Mouse (Mus musculus) v-Abl transformed pro-B cells (cell line): ENCODE data around the gene Kat6b.
"Not testable (repeated sequence)": the region's sequence is repeated elsewhere in the genome, so short reads cannot be mapped to it uniquely, and the experiment has no call there.

Source experiments
- in situ Hi-C, 2 experiments: fragments of 400-800 bp; cut with MboI; formaldehyde crosslinking; loops; one replicate each; pipeline ENCODE4 v1.15.1; 2025; ENCODE audit not compliant: unreplicated experiment in 2 of 2

Gene Kat6b

DNA sequence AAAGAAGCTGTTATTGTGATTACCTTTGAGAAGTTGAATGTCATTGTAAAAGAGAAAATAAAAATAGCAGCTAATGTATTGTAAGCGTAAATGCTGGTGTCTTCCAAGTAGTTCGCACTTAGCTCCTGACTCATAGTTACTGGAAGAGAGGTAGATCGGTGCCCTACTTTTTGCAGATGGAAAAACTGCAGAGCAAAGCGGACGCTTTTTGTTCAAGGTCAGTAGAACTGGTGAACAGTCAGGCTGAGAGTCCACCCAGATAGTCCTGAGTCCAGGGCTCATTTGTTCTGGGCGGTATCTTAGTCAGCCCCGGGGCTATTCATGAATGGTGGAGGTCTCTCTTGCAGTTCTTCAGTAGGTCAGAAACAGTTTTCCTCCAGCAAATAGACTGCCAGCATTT, 39.3 kb downstream of the Kat6b start:
- in situ Hi-C loops: no loop called here

DNA sequence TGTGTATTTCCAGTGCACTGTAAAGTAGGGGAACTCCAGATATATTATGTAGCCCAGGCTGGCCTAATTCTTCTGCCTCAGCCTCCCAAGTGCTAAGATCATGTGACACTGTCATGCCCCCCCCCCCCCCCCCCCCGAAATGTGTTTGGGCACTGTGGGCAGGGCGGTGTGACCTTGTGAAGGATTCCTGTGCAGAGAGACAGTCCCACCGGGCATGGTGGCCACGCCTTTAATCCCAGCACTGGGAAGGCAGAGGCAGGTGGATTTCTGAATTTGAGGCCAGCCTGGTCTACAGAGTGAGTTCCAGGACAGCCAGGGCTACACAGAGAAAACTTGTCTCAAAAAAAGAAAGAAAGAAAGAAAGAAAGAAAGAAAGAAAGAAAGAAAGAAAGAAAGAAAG, 40.3 kb downstream of the Kat6b start:
- in situ Hi-C loops: not testable (repeated sequence)

DNA sequence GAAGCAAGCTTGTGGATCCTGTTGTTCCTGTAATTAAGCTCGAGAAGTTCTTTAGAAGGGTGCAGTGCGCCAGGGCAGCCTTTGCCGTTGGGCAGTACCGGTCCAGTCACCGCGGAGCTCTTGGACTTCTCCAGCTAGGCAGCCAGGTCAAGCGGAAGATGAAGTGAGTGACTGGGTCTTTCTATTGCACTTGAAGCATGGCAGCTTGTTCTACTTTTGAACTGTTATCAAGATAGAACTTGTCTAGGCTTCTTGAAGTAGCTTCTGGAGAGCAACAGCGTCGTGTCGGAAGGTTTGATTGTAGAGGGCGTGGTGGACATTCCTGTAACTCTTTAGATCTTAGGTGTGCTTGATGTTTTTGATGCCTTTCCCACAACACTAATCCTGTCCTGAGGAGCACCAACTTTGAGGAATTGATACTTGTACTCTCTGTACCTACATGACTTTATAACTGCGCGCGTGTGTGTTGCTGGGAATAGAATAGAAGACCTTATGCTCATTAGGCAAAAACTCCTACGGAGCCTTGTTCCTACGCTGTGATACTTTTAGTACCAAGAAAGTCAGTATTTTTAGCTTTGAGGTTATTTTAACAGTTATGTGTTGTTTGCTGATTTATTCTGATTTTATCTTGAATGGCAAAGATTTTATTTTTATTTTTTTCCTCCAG, 41.2 kb downstream of the Kat6b start:
- in situ Hi-C loops: no loop called here

- in situ Hi-C loops: no loop called here
These were observed 42.0 kb downstream of the Kat6b start for GRCm38 (mm10) chr14:21523234-21523633.

DNA sequence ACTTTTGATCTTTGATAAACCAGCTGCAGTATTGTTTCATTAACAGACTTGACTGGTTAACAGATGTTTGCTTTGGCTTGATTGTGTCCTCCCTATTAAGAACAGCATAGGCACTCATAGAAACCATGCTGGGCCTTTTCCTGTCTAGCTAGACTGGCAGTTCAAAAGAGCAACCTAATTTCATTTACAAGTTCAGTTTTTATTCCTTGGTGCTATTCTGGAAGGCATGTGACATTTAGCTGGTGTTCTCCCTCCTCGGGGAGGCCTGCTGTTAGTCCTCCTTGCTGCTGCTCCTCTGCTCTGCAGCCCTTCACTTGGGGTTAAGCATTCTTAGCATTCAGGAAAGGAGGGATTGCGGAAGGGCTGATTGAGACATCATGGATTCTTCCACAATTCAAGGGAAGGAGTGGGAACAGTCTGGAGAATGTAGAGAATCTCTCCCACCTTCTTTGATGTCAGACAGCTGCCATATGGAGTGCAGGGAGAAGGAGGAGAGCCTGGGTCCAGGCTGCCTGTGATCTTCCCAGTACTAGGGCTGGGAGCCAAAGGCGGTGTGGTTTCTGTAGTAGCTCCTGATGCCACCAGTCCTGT, 42.7 kb downstream of the Kat6b start:
- in situ Hi-C loops: no loop called here

- in situ Hi-C loops: no loop called here
These were observed 44.4 kb downstream of the Kat6b start for GRCm38 (mm10) chr14:21525674-21526073.

DNA sequence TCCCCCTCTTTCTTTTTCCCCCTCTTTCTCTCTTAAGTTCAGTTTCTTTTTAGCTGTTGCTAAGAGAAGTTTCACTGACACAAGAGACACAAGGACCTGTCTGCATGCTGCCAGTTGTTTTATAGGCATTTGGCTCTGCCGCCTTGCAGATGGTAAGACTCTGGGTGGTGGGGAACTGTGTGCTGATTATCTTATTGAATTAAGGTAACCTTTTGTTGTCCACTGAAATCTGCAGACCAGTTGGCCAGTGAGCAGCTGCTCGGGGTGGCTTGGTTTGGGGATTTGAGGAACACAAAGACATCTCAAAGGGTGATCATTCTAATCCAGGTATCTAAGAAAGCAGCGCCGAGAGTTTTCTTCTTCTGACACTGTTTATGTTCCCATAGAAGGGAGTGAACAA, 52.3 kb downstream of the Kat6b start:
- in situ Hi-C loops: no loop called here

GRCm38 (mm10) chr14:21534066-21534465, 52.8 kb downstream of the Kat6b start:
- in situ Hi-C loops: no loop called here

DNA sequence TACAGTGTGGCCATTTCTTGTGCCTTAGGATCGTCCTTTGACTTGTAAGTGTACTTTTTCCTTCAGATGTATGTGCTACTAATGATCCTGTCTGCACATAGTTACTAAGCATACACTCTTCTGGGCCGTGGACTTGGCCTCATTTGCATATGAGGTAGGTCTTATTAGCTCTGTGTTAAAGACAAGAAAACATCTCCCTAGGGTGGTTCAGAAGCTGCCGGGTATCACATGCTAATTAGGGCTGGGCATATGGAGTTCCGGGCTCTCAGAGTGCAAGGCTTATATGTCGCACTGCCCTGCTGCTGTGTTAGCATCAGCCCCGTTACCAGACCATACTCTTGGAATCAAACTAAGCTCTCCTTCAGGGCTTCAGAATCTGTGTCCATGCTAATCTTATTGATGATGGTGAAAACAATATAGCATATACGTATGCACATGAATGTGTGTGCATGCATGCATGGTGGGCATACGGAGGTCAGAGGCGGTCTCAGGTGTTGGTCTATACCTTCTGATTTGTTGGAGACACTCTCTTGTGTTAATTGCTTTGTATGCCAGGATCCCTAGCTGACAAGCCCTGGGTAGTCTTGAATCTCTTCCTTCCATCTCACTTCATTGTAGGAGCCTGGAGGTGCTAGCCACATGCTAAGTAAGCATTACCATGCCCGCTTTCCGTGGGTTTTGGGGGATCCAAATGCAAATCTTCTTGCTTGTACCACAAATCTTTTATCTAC, 53.5 kb downstream of the Kat6b start:
- in situ Hi-C loops: no loop called here

DNA sequence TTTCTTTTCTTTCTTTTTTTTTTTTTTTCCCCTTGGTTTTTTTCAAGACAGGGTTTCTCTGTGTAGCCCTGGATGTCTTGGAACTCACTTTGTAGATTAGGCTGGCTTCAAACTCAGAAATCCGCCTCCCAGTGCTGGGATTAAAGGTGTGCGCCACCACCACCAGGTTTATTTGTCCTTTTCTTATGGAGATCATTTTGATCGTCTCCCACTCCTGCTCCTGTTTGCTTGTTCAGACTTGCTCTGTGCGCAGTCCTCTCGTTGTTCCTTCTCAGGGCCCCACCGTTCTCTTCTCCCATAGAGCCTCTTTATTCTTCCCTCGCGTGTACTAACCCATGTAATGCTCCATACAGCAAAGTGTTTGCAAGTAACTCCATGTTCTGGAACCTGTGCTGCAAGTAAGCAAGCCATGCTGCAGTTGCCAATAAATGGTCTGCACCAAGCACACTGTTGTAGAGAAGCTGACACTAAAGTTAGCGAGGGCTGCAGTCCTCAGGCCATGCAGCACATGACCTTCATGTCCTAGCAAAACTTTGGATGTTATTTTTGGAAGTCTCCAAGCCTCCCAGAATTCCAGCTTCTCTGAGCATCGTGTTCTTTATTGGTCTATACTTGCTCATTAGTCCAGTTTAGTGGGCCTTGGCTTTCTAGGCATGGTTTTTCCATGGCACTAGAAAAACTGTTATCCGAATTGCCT, 55.4 kb downstream of the Kat6b start:
- in situ Hi-C loops: no loop called here

DNA sequence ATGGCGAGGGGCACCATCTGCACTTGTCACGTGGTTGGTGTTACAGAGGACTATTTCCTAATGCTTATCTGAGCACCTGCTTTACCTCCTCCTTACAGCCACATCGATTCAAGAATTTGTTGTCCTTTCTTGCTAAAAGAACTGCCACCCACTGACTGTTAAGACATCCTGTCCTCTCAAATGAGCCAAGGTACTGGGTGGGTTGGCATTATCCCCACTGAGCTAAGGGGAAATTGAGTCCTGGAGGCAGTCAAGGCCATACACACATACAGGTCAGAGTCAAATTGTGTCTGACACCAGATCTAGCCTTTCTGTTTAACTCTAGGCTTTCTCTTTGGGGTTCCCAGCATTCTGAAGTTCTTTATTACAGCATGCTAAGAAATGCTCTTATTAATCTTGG, 56.6 kb downstream of the Kat6b start:
- in situ Hi-C loops: no loop called here

DNA sequence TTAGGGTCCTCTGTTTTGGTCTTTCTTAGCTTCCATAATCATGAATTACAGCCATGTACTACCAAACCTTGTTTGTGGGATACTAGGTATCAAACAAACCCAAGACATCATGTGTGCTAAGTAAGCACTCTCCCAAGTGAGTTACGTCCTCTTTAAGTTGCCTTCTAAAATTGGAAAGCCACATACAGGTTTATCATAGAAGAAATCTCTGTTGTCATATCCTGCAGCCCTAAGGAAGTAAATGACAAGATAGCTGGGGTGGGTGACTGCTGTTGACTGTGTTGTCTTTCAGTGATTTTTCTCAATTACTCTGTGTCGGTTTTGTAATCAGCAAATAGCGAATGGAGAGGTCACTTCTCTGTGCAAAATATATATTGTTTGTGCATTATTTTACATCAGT, 58.5 kb downstream of the Kat6b start:
- in situ Hi-C loops: no loop called here

DNA sequence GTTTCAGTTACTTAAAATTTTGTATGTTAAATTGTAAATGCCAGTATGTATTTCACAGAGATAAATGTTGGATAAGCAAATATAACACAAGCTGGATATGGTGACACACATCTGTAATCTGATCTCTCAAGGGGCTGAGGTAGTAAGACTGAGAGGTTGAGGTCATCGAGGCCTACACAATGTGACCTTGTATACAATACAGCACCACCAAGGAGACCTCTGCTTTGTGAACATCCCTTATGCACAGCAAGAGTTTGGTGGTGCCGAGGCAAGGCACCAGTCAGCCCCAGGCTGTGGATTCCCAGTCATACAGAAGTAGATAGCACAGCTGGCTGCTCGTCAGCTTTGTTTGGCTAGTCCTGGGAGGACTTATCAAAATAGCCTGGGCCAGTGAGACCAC, 59.1 kb downstream of the Kat6b start:
- in situ Hi-C loops: no loop called here

DNA sequence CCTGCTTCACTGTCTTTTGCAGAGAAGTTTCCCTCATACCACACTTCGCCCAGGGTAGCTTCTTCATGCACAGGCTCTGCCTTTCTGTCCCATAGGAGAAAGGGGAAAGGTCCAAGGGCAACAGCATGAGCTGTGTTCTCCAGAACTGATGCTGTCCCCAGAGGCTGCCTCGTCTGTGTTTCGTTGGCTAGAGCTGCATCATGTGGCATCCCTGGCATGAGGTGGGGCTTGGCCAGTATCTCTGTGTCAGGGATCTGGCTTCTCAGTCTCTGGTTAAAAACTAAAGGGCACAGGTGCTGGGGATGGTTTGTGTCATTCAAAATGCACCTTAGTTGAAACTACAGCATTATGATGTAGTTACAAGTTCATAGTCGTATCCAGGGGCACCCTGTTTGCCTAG, 64.3 kb downstream of the Kat6b start:
- in situ Hi-C loops: no loop called here

DNA sequence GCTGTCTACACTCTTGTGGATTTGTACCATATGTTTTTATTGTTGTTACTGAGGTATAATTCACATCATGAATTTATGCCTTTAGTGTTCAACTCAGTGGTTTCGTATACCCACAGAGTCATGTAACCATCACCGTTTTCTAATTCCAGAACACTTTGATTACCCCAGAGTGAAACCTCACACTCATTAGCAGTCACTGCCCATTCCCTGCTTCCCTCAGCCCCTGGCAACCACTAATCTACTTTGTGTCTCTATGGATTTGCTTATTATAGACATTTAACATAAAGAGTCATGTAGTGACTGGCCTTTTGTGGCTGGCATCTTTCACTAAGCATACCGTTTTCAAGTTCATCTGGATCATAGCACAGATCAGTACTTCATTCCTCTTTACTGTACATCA, 65.1 kb downstream of the Kat6b start:
- in situ Hi-C loops: no loop called here

- in situ Hi-C loops: no loop called here
These were observed 66.1 kb downstream of the Kat6b start for GRCm38 (mm10) chr14:21547297-21547696.

GRCm38 (mm10) chr14:21547965-21548364, 66.7 kb downstream of the Kat6b start:
- in situ Hi-C loops: no loop called here

GRCm38 (mm10) chr14:21548952-21549607, 67.8 kb downstream of the Kat6b start:
- in situ Hi-C loops: no loop called here

- in situ Hi-C loops: no loop called here
These were observed 68.4 kb downstream of the Kat6b start for GRCm38 (mm10) chr14:21549608-21550115.

- in situ Hi-C loops: no loop called here
These were observed 69.3 kb downstream of the Kat6b start for GRCm38 (mm10) chr14:21550576-21550975.

- in situ Hi-C loops: no loop called here
These were observed 70.4 kb downstream of the Kat6b start for GRCm38 (mm10) chr14:21551655-21552054.
